Mouse (Mus musculus) adrenal gland, adult 2 months (tissue): ENCODE measurements around the gene Med13. TPM values are rescaled to one million over a fixed set of nuclear protein-coding genes. Genes with fewer than 3 reads are reported as not detected.
"Not testable (repeated sequence)": the region's sequence is repeated elsewhere in the genome, so short reads cannot be mapped to it uniquely, and the experiment has no call there.

Experiments used
- DNase-seq: peaks from one replicate; pipeline ENCODE4 v3.0.0; 2021
- polyA plus RNA-seq: library from polyadenylated mRNA; depleted of rRNA; stranded (reverse); fragments of >200 nt; gene quantifications from 2 replicates; pipeline ENCODE4 v1.2.3, GENCODE M21; 2012
- total RNA-seq, 2 experiments: library from RNA; stranded (reverse); gene quantifications; 2 replicates each; pipeline ENCODE4 v1.2.3; 2021

The Med13 gene
- total and polyA plus RNA-seq, 3 experiments, result 9.5 to 51.4 (median 35.7) TPM

GRCm38 (mm10) chr11:86380521-86381238, 23.3 kb upstream of the Med13 start:
- DNase-seq, result peak; percentile 71

- no peak for DNase-seq
Measured at GRCm38 (mm10) chr11:86378981-86379380, 21.6 kb upstream of the Med13 start.

GRCm38 (mm10) chr11:86377841-86378240, 20.4 kb upstream of the Med13 start:
- no peak for DNase-seq

- no peak for DNase-seq
Measured at GRCm38 (mm10) chr11:86376707-86377106, 19.3 kb upstream of the Med13 start.

- DNase-seq, result no peak
Measured at GRCm38 (mm10) chr11:86375086-86375485, 17.7 kb upstream of the Med13 start.

- DNase-seq, result no peak
Measured at GRCm38 (mm10) chr11:86371266-86371665, 13.9 kb upstream of the Med13 start.

- DNase-seq, result no peak
Measured at GRCm38 (mm10) chr11:86369860-86370259, 12.5 kb upstream of the Med13 start.

- no peak for DNase-seq
Measured at GRCm38 (mm10) chr11:86369003-86369402, 11.6 kb upstream of the Med13 start.

- no peak for DNase-seq
Measured at GRCm38 (mm10) chr11:86364709-86365452, 7.5 kb upstream of the Med13 start.

GRCm38 (mm10) chr11:86357984-86358528, 654 bp upstream of the Med13 start:
- DNase-seq, result peak; percentile 100

- peak; percentile 23 for DNase-seq
Measured at GRCm38 (mm10) chr11:86356007-86356853, 1.2 kb downstream of the Med13 start.

GRCm38 (mm10) chr11:86353586-86353985, 3.8 kb downstream of the Med13 start:
- DNase-seq, result no peak

GRCm38 (mm10) chr11:86351766-86352315, 5.6 kb downstream of the Med13 start:
- peak; percentile 8 for DNase-seq

- no peak for DNase-seq
Measured at GRCm38 (mm10) chr11:86350636-86351138, 6.7 kb downstream of the Med13 start.

GRCm38 (mm10) chr11:86349325-86349724, 8.1 kb downstream of the Med13 start:
- DNase-seq, result no peak

GRCm38 (mm10) chr11:86348872-86349271, 8.5 kb downstream of the Med13 start:
- DNase-seq, result no peak

- no peak for DNase-seq
Measured at GRCm38 (mm10) chr11:86347387-86348122, 9.8 kb downstream of the Med13 start.

- no peak for DNase-seq
Measured at GRCm38 (mm10) chr11:86346525-86346924, 10.9 kb downstream of the Med13 start.

GRCm38 (mm10) chr11:86344940-86345339, 12.5 kb downstream of the Med13 start:
- not testable (repeated sequence) for DNase-seq

GRCm38 (mm10) chr11:86324251-86324650, 33.2 kb downstream of the Med13 start:
- DNase-seq, result peak; percentile 14

GRCm38 (mm10) chr11:86314992-86315391, 42.4 kb downstream of the Med13 start:
- DNase-seq, result not testable (repeated sequence)
